11 mouse cellular contexts compared by ENCODE assay signal in genomic region chr13:41401775-41402174, GRCm38 (mm10).
DNase-seq lines count a peak whose midpoint lies in the region; ATAC-seq lines count a peak whose summit lies in the region.
"Had no signal": no experiment of that assay in that cellular context is flagged by ENCODE, and none has a peak within 500 bp of the region (broad histone marks: within the 10 kb centered on the region; RNA-seq: fewer than 3 reads in every experiment).

No protein-coding gene starts in this region.

- no peak overlapping the region for H3K4me3 ChIP-seq in midbrain, embryonic 10.5 days
- no peak overlapping the region for H3K4me3 ChIP-seq in midbrain, embryonic 15.5 days
- no peak overlapping the region for H3K4me3 ChIP-seq in hindbrain, embryonic 10.5 days
- H3K4me3 ChIP-seq in intestine, embryonic 15.5 days (replicated peaks) = no peak overlapping the region
- H3K4me3 ChIP-seq: megakaryocyte, embryonic 14.5 days had no signal

- WGBS in midbrain, embryonic 10.5 days = 71% methylated on average over 5 of the region's 6 CpGs
- WGBS in midbrain, embryonic 15.5 days = 53% methylated on average over 5 of the region's 6 CpGs
- WGBS in hindbrain, embryonic 10.5 days = 66% methylated on average over 6 of the region's 6 CpGs
- 52% methylated on average over 6 of the region's 6 CpGs for WGBS in intestine, embryonic 15.5 days

- H3K9me3 ChIP-seq in midbrain, embryonic 10.5 days (replicated peaks) = no peaks in the 10 kb centered on the region
- H3K9me3 ChIP-seq in midbrain, embryonic 15.5 days = no peaks in the 10 kb centered on the region
- H3K9me3 ChIP-seq in hindbrain, embryonic 10.5 days = no peaks in the 10 kb centered on the region
- H3K9me3 ChIP-seq in intestine, embryonic 15.5 days = no peaks in the 10 kb centered on the region
- H3K9me3 ChIP-seq: megakaryocyte, embryonic 14.5 days had no signal

- no peaks in the 10 kb centered on the region for H3K36me3 ChIP-seq in midbrain, embryonic 10.5 days
- no peaks in the 10 kb centered on the region for H3K36me3 ChIP-seq in midbrain, embryonic 15.5 days (replicated peaks)
- H3K36me3 ChIP-seq in hindbrain, embryonic 10.5 days = no peaks in the 10 kb centered on the region
- H3K36me3 ChIP-seq in intestine, embryonic 15.5 days = no peaks in the 10 kb centered on the region

- H3K9ac ChIP-seq in midbrain, embryonic 15.5 days = no peak overlapping the region
- H3K9ac ChIP-seq in intestine, embryonic 15.5 days = no peak overlapping the region
- H3K9ac ChIP-seq: liver, embryonic 14.5 days had no signal

- no peak overlapping the region for H3K4me2 ChIP-seq in midbrain, embryonic 15.5 days
- no peak overlapping the region for H3K4me2 ChIP-seq in intestine, embryonic 15.5 days (replicated peaks)

- peaks cover 18% of the 10 kb centered on the region for H3K4me1 ChIP-seq in midbrain, embryonic 10.5 days
- no peaks in the 10 kb centered on the region for H3K4me1 ChIP-seq in midbrain, embryonic 15.5 days
- H3K4me1 ChIP-seq in hindbrain, embryonic 10.5 days (replicated peaks) = peaks cover 19% of the 10 kb centered on the region
- H3K4me1 ChIP-seq in intestine, embryonic 15.5 days (replicated peaks) = peaks cover 6% of the 10 kb centered on the region; the same call in 1 of the 2 replicates

- no peaks in the 10 kb centered on the region for H3K27me3 ChIP-seq in midbrain, embryonic 10.5 days (ENCODE audit: low read depth, poor library complexity, severe bottlenecking)
- no peaks in the 10 kb centered on the region for H3K27me3 ChIP-seq in midbrain, embryonic 15.5 days (replicated peaks)
- H3K27me3 ChIP-seq in hindbrain, embryonic 10.5 days (ENCODE audit: insufficient read depth, poor library complexity, severe bottlenecking) = no peaks in the 10 kb centered on the region
- no peaks in the 10 kb centered on the region for H3K27me3 ChIP-seq in intestine, embryonic 15.5 days (replicated peaks)

- H3K27ac ChIP-seq in midbrain, embryonic 10.5 days (replicated peaks) = 0 out of 2 replicates have a peak overlapping the region, but pooled peaks have one; percentile 17
- H3K27ac ChIP-seq in midbrain, embryonic 15.5 days = no peak overlapping the region
- peak overlapping the region; percentile 50 for H3K27ac ChIP-seq in hindbrain, embryonic 10.5 days
- H3K27ac ChIP-seq in intestine, embryonic 15.5 days = no peak overlapping the region
- H3K27ac ChIP-seq: liver, embryonic 14.5 days had no signal

- DNase-seq in midbrain, embryonic 10.5 days (ENCODE audit: low spot score) = no peak
- no peak for DNase-seq in hindbrain, embryonic 10.5 days (ENCODE audit: low spot score)
- DNase-seq in mesoderm, embryonic 11.5 days (ENCODE audit: low read depth, low spot score) = peak; percentile 51
- DNase-seq in urinary bladder, postnatal 14 days (ENCODE audit: low spot score) = no peak
- DNase-seq in adrenal gland, adult (ENCODE audit: inconsistent age in 2 of 2, low spot score in 1 of 2) = no peak
- DNase-seq: adrenal gland, postnatal 10 days; right cerebral cortex, postnatal 14 days had no signal

- ATAC-seq in midbrain, embryonic 15.5 days (replicated peaks) = no peak; the same call in 1 of the 2 replicates
- ATAC-seq in intestine, embryonic 15.5 days = no peak

Comparison
In these comparisons a context has a peak if more than half of its experiments do, and no peak if none do; other contexts are left out.
1. H3K27ac ChIP-seq: peak in midbrain, embryonic 10.5 days (single experiment) and hindbrain, embryonic 10.5 days (single experiment); none in midbrain, embryonic 15.5 days (single experiment) and intestine, embryonic 15.5 days (single experiment).